Mouse (Mus musculus): ENCODE measurements around the gene Rassf4.

- TF ChIP-seq CTCF (IDR thresholded peaks at IDR 0.05; ENCODE audit: borderline replicate concordance, control insufficient read depth, extremely low read depth, insufficient read depth, low read length, poor library complexity), result no peak
- no peak for TF ChIP-seq POLR2A (IDR thresholded peaks at IDR 0.05; ENCODE audit: control insufficient read depth, extremely low read depth, insufficient read depth, low read length, poor library complexity)
Measured at GRCm38 (mm10) chr6:116644335-116644734, 29.4 kb downstream of the Rassf4 start.
